Comparison of ENCODE assay signal across 8 mouse cellular contexts in genomic region chr2:92433578-92434374, GRCm38 (mm10). TPM values are rescaled to one million over a fixed set of nuclear protein-coding genes. Genes with fewer than 3 reads are reported as not detected.
DNase-seq lines count a peak whose midpoint lies in the region; ATAC-seq lines count a peak whose summit lies in the region.

Gene Cry2, minus strand, starts transcription at chr2:92434043.

- peak; percentile 96 for ATAC-seq in erythroblast, adult 5-6 weeks (replicated peaks; ENCODE audit: low FRiP score, poor library complexity, severe bottlenecking)
- peak; percentile 99 for ATAC-seq in kidney, embryonic 15.5 days (replicated peaks; ENCODE audit: low FRiP score)
- ATAC-seq in monocyte, adult 5-6 weeks (replicated peaks; ENCODE audit: insufficient number of reproducible peaks, low FRiP score, low TSS enrichment, poor library complexity, severe bottlenecking), result peak; percentile 97

- H3K4me3 ChIP-seq in heart, embryonic 10.5 days, result peak within 1 kb of the TSS; percentile 92
- peak within 1 kb of the TSS; percentile 81 for H3K4me3 ChIP-seq in kidney, embryonic 15.5 days (replicated peaks)

- H3K27me3 ChIP-seq in heart, embryonic 10.5 days (ENCODE audit: insufficient read depth, poor library complexity, severe bottlenecking), result no peaks in the 10 kb centered on the region
- peaks cover 4% of the 10 kb centered on the region; the same call in 1 of the 2 replicates for H3K27me3 ChIP-seq in kidney, embryonic 15.5 days

- H3K4me2 ChIP-seq in kidney, embryonic 15.5 days, result peak within 1 kb of the TSS; percentile 88

- DNase-seq in B cell, adult 2 months, result peak; percentile 97 to 98
- DNase-seq in brain, adult 2 months (ENCODE audit: low read depth, low spot score), result peak; percentile 100
- DNase-seq in heart, embryonic 10.5 days (ENCODE audit: low spot score), result peak; percentile 100
- DNase-seq in liver, result peak; percentile 100
- DNase-seq in spleen, postnatal 4 days (ENCODE audit: low spot score in 2 of 2), result peak; percentile 98

- H3K27ac ChIP-seq in heart, embryonic 10.5 days, result peak within 1 kb of the TSS; percentile 90
- H3K27ac ChIP-seq in kidney, embryonic 15.5 days, result peak within 1 kb of the TSS; percentile 62

- H3K9me3 ChIP-seq in heart, embryonic 10.5 days, result no peaks in the 10 kb centered on the region
- H3K9me3 ChIP-seq in kidney, embryonic 15.5 days (replicated peaks), result 0 out of 2 replicates have a peak, but pooled peaks cover 3% of the 10 kb centered on the region

- no peaks in the 10 kb centered on the region for H3K36me3 ChIP-seq in heart, embryonic 10.5 days
- H3K36me3 ChIP-seq in kidney, embryonic 15.5 days, result no peaks in the 10 kb centered on the region

- WGBS in heart, embryonic 10.5 days, result under 1% methylated on average over 76 of the region's 76 CpGs
- WGBS in kidney, embryonic 15.5 days, result under 1% methylated on average over 76 of the region's 76 CpGs

- peak within 1 kb of the TSS; percentile 82 for H3K9ac ChIP-seq in kidney, embryonic 15.5 days

- peaks cover 46% of the 10 kb centered on the region for H3K4me1 ChIP-seq in heart, embryonic 10.5 days
- H3K4me1 ChIP-seq in kidney, embryonic 15.5 days, result peaks cover 54% of the 10 kb centered on the region

RNA-seq across cellular contexts. Expression of gene Cry2, which starts in this region (rescaled TPM):
- 0.19 and 0.63 TPM in 2 replicates for total RNA-seq in erythroblast, adult 5-6 weeks (2015; ENCODE audit: low replicate concordance)
- total RNA-seq in erythroblast, adult 5-6 weeks (2017; ENCODE audit: low replicate concordance), result 1.3 and 1.5 TPM in 2 replicates
- polyA plus RNA-seq in heart, embryonic 10.5 days (2016; fragmentation: Nextera tagmentation; extraction: Ambion mirVana), result 21.0 and 23.3 TPM in 2 replicates
- 17.7 and 21.3 TPM in 2 replicates for polyA plus RNA-seq in kidney, embryonic 15.5 days (2015; fragmentation: Nextera tagmentation; extraction: Ambion mirVana)
- 4.2 to 10.6 TPM (median 7.3 TPM) in 3 replicates for total RNA-seq in monocyte, adult 5-6 weeks (2017)

Comparison
In these comparisons a context has a peak if more than half of its experiments do, and no peak if none do; other contexts are left out.
1. Peak in every context shown above with its lines: DNase-seq, ATAC-seq, H3K4me3 ChIP-seq and H3K27ac ChIP-seq.